Mouse (Mus musculus): ENCODE data around the gene Klf6. TPM values are rescaled to one million over a fixed set of nuclear protein-coding genes. Genes with fewer than 3 reads are reported as not detected.

Gene Klf6
- polyA plus RNA-seq, 1 experiment from 2014 or later, result 82.9 TPM

DNA sequence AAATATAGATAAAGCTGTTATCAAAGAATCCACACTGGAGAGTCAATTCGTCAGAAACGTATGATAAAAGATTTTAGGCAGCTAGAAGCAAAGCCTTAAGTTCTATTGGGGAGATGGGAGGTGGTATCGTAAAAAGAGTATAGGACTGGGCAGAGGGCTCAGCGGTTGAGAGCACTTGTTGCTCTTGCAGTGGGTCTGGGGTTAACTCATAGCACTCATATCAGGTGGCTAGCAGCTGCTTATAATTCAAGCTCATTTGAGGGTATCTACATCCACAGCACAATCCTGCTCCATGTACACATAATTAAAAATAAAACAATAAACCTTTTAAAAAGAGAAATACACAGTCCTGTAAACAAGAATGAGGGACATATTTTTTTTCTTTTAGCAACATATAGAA, 58.7 kb downstream of the Klf6 start:
- Histone ChIP-seq H3K9me3 (no peaks in the 10 kb centered on the region), H3K4me3 (no peak overlapping the region), H3K9ac (no peak overlapping the region), H3K36me3 (no peaks in the 10 kb centered on the region), H3K27ac (no peak overlapping the region), H3K4me1 (no peaks in the 10 kb centered on the region), H3K27me3 (no peaks in the 10 kb centered on the region), H3K4me2 (no peak overlapping the region)
- 69% methylated on average over 4 of the region's 4 CpGs for WGBS
- ATAC-seq (ENCODE audit: borderline replicate concordance, extremely low read depth, low FRiP score, low TSS enrichment), result no peak

Small RNAs within 50 kb of the gene (microRNA-seq; reads per million reads assigned to microRNA genes)
- not detected for gene Gm26043
